Mouse (Mus musculus) adrenal gland, adult (tissue): ENCODE measurements at regions not wholly inside any gene's neighbourhood (a gene's known extent, or its start where the extent isn't known, plus 50 kb on each side); places are given as distances from the start of the nearest gene placed in this dataset.

Experiments
- DNase-seq, 2 experiments: peaks; one replicate each; pipeline ENCODE4 v3.0.0; 2022 to 2023; ENCODE audit warnings: low spot score in 1 of 2; ENCODE audit not compliant: inconsistent age in 2 of 2

GRCm38 (mm10) chr16:48126797-48127196 is 156.7 kb upstream of the Dppa4 start:
- DNase-seq = peak; percentile 25 to 82

- peak; percentile 13 to 80 for DNase-seq
Measured at GRCm38 (mm10) chr16:48127338-48127737, 156.2 kb upstream of the Dppa4 start.

GRCm38 (mm10) chr16:48155355-48155754 is 128.2 kb upstream of the Dppa4 start:
- peak in 1 of 2 experiments; percentile 72 for DNase-seq

GRCm38 (mm10) chr16:48190399-48190798 is 93.1 kb upstream of the Dppa4 start:
- peak; percentile 13 to 59 for DNase-seq

- no peak for DNase-seq
Measured at GRCm38 (mm10) chr16:48192197-48192596, 91.3 kb upstream of the Dppa4 start.

GRCm38 (mm10) chr16:48214976-48215375 is 68.6 kb upstream of the Dppa4 start:
- no peak for DNase-seq
